Mouse (Mus musculus) liver, postnatal 0 days (tissue): Measurements from ENCODE around the gene Slc44a1. TPM values are rescaled to one million over a fixed set of nuclear protein-coding genes. Genes with fewer than 3 reads are reported as not detected.
A peak's percentile ranks its signal among the peaks of the same experiment; 100 is the strongest.

Experiments used
- ATAC-seq: fragments of 200-750 bp; cut with Nextera tagmentation; 2 replicates; pipeline ENCODE4 v1.8.0; 2017; ENCODE audit warnings: mild to moderate bottlenecking, moderate library complexity
- DNase-seq: peaks from one replicate; pipeline ENCODE4 v3.0.0-alpha.2; 2016
- H3K27ac ChIP-seq: fragments of 300-500 bp; sonication (generic); 2 replicates; pipeline ENCODE4 v1.5.1; 2014; ENCODE audit warnings: antibody characterized with exemption, moderate library complexity, mild to moderate bottlenecking, low read depth
- H3K27me3 ChIP-seq: fragments of 300-500 bp; sonication (generic); 2 replicates; pipeline ENCODE4 v1.6.1; 2014; ENCODE audit warnings: low read length, control low read depth, mixed read lengths; ENCODE audit not compliant: insufficient read depth
- H3K36me3 ChIP-seq: fragments of 300-500 bp; sonication (generic); replicated peaks from 2 replicates; pipeline ENCODE4 v1.6.1; 2014; ENCODE audit warnings: mild to moderate bottlenecking, control low read depth, low read length, moderate library complexity, mixed read lengths; ENCODE audit not compliant: insufficient read depth
- H3K4me1 ChIP-seq: fragments of 300-500 bp; sonication (generic); 2 replicates; pipeline ENCODE4 v1.6.1; 2014; ENCODE audit warnings: antibody characterized with exemption, mild to moderate bottlenecking, control low read depth; ENCODE audit not compliant: insufficient read depth
- H3K4me2 ChIP-seq: fragments of 300-500 bp; sonication (generic); 2 replicates; pipeline ENCODE4 v1.6.1; 2014; ENCODE audit warnings: low read depth, mild to moderate bottlenecking, low read length, moderate library complexity, mixed read lengths
- H3K4me3 ChIP-seq: fragments of 300-500 bp; sonication (generic); 2 replicates; pipeline ENCODE4 v1.5.1; 2014; ENCODE audit warnings: low read depth, low read length
- H3K9ac ChIP-seq: fragments of 300-500 bp; sonication (generic); replicated peaks from 2 replicates; pipeline ENCODE4 v1.6.1; 2014; ENCODE audit warnings: mild to moderate bottlenecking, moderate library complexity
- H3K9me3 ChIP-seq: fragments of 300-500 bp; sonication (generic); 2 replicates; pipeline ENCODE4 v1.6.1; 2016; ENCODE audit warnings: mild to moderate bottlenecking, control low read depth, low read length, mixed read lengths
- CTCF ChIP-seq: sonication (generic); IDR thresholded peaks from 2 replicates; pipeline ENCODE4 v1.5.1; 2016; ENCODE audit warnings: antibody characterized with exemption, low read depth
- EP300 ChIP-seq: IDR thresholded peaks from 2 replicates; pipeline ENCODE4 v1.6.1; 2016; ENCODE audit warnings: antibody characterized with exemption, low read depth, mild to moderate bottlenecking
- WGBS: fragments of 180-500 bp; shearing (Covaris S2); extraction: QIAGEN DNeasy Blood & Tissue Kit; methylation state at CpG from one replicate; pipeline ENCODE4 v1.1.7; 2014; ENCODE audit not compliant: insufficient replicate concordance; 5-methylcytosine and 5-hydroxymethylcytosine counted together
- polyA plus RNA-seq: library from polyadenylated mRNA; unstranded; fragments of >200 nt; fragmentation: Nextera tagmentation; extraction: Ambion mirVana; gene quantifications from 2 replicates; pipeline ENCODE4 v1.2.1, GENCODE M21; 2015

Gene Slc44a1
- polyA plus RNA-seq, 1 experiment from 2014 or later, result 11.6 TPM

GRCm38 (mm10) chr4:53459697-53460096 is 19.5 kb downstream of the Slc44a1 start:
- H3K4me3 ChIP-seq, result no peak overlapping the region
- H3K27ac ChIP-seq, result no peak overlapping the region
- no peak overlapping the region for H3K9ac ChIP-seq
- ATAC-seq (peak; percentile 56), DNase-seq (no peak)
- no peaks in the 10 kb centered on the region for H3K27me3 ChIP-seq
- H3K4me1 ChIP-seq, result peaks cover 3% of the 10 kb centered on the region; the same call in 1 of the 2 replicates
- TF ChIP-seq CTCF (no peak), EP300 (no peak)
- no peaks in the 10 kb centered on the region for H3K9me3 ChIP-seq
- H3K36me3 ChIP-seq, result 0 out of 2 replicates have a peak, but pooled peaks cover 2% of the 10 kb centered on the region
- WGBS, result 75% methylated on average over 7 of the region's 7 CpGs
- no peak overlapping the region for H3K4me2 ChIP-seq

- Histone ChIP-seq H3K27ac (no peak overlapping the region), H3K9me3 (no peaks in the 10 kb centered on the region), H3K36me3 (0 out of 2 replicates have a peak, but pooled peaks cover 2% of the 10 kb centered on the region), H3K4me3 (no peak overlapping the region), H3K4me2 (no peak overlapping the region), H3K27me3 (no peaks in the 10 kb centered on the region), H3K9ac (no peak overlapping the region), H3K4me1 (no peaks in the 10 kb centered on the region)
- no peak for ATAC-seq
- WGBS, result 91% methylated on average over 4 of the region's 4 CpGs
- DNase-seq, result no peak
- no peak for TF ChIP-seq CTCF
- no peak for TF ChIP-seq EP300
Observed at GRCm38 (mm10) chr4:53461026-53461425, 20.8 kb downstream of the Slc44a1 start.

- H3K4me3 ChIP-seq, result no peak overlapping the region
- DNase-seq (no peak), ATAC-seq (no peak)
- whole genome bisulfite sequencing, result 71% methylated on average over 5 of the region's 5 CpGs
- no peak overlapping the region for H3K4me2 ChIP-seq
- H3K9me3 ChIP-seq, result no peaks in the 10 kb centered on the region
- H3K36me3 ChIP-seq, result 0 out of 2 replicates have a peak, but pooled peaks cover 2% of the 10 kb centered on the region
- no peak overlapping the region for H3K27ac ChIP-seq
- H3K4me1 ChIP-seq, result no peaks in the 10 kb centered on the region
- H3K9ac ChIP-seq, result no peak overlapping the region
- TF ChIP-seq EP300 (no peak), CTCF (no peak)
- H3K27me3 ChIP-seq, result no peaks in the 10 kb centered on the region
Observed at GRCm38 (mm10) chr4:53462069-53462468, 21.9 kb downstream of the Slc44a1 start.

- Histone ChIP-seq H3K27ac (no peak overlapping the region), H3K9ac (no peak overlapping the region), H3K27me3 (no peaks in the 10 kb centered on the region), H3K4me3 (no peak overlapping the region), H3K9me3 (no peaks in the 10 kb centered on the region), H3K4me2 (no peak overlapping the region), H3K36me3 (0 out of 2 replicates have a peak, but pooled peaks cover 2% of the 10 kb centered on the region), H3K4me1 (no peaks in the 10 kb centered on the region)
- no peak for DNase-seq
- 78% methylated on average over 18 of the region's 18 CpGs for WGBS
- no peak for ATAC-seq
- TF ChIP-seq CTCF, result 0 out of 2 replicates have a peak, but pooled peaks have one; percentile 11
- TF ChIP-seq EP300, result no peak
Observed at GRCm38 (mm10) chr4:53462505-53463251, 22.5 kb downstream of the Slc44a1 start.

- TF ChIP-seq EP300 (no peak), CTCF (no peak)
- Histone ChIP-seq H3K4me3 (no peak overlapping the region), H3K9ac (no peak overlapping the region), H3K4me1 (no peaks in the 10 kb centered on the region), H3K27ac (no peak overlapping the region), H3K36me3 (no peaks in the 10 kb centered on the region), H3K4me2 (no peak overlapping the region), H3K9me3 (no peaks in the 10 kb centered on the region), H3K27me3 (no peaks in the 10 kb centered on the region)
- 79% methylated on average over 1 of the region's 1 CpGs for WGBS
- no peak for ATAC-seq
- DNase-seq, result no peak
Observed at GRCm38 (mm10) chr4:53465887-53466286, 25.7 kb downstream of the Slc44a1 start.

GRCm38 (mm10) chr4:53469007-53469406 is 28.8 kb downstream of the Slc44a1 start:
- WGBS, result 29% methylated on average over 6 of the region's 6 CpGs
- Histone ChIP-seq H3K9me3 (no peaks in the 10 kb centered on the region), H3K4me1 (no peaks in the 10 kb centered on the region), H3K36me3 (no peaks in the 10 kb centered on the region), H3K27ac (no peak overlapping the region), H3K9ac (no peak overlapping the region), H3K27me3 (no peaks in the 10 kb centered on the region), H3K4me2 (no peak overlapping the region), H3K4me3 (no peak overlapping the region)
- no peak for TF ChIP-seq CTCF
- no peak for TF ChIP-seq EP300
- ATAC-seq (no peak), DNase-seq (no peak)
